Mouse (Mus musculus): ENCODE data around the gene 2200002D01Rik.
A peak's percentile ranks its signal among the peaks of the same experiment; 100 is the strongest.
"Not testable (repeated sequence)": the region's sequence is repeated elsewhere in the genome, so short reads cannot be mapped to it uniquely, and the experiment has no call there.

Gene 2200002D01Rik

DNA sequence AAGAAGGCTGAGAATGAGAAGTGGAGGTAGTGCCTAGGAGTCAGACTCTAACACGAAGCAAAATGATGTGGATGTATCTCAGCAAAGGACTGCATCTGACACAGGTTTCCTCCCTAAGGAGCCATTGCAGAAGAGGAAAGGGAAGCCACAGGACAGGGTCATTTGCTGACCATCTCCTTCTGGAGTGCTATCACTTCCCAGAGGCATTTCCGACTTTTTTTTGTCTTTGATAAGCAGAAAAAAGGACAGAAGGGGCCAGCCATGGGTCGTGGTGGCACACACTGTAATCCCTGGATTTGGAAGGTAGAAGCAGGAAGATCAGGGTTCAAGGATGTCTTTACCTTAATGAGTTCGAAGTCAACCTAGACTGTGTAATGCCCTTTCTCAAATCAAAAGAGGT lies 11.7 kb downstream of the 2200002D01Rik start:
- no peak for DNase-seq (ENCODE audit: low spot score)

DNA sequence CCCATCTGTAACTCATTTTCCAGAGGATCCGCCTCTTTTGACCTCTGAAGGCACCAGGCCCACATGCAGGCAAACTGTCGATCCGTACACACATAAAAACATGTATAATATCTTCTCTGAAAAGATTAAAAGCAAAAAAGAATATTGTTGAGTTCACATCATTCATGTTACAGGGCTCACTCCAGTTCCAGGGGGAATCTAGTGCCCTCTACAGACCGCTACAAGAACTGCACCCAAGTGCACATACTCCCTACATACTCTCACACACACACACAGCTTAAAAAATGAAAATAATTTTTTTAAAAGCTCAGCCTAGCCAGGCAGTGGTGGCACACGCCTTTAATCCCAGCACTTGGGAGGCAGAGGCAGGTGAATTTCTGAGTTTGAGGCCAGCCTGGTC lies 13.6 kb downstream of the 2200002D01Rik start:
- DNase-seq (ENCODE audit: low spot score) = no peak

- DNase-seq (ENCODE audit: low spot score) = no peak
These were observed 14.5 kb downstream of the 2200002D01Rik start for GRCm38 (mm10) chr7:29233745-29234144.

DNA sequence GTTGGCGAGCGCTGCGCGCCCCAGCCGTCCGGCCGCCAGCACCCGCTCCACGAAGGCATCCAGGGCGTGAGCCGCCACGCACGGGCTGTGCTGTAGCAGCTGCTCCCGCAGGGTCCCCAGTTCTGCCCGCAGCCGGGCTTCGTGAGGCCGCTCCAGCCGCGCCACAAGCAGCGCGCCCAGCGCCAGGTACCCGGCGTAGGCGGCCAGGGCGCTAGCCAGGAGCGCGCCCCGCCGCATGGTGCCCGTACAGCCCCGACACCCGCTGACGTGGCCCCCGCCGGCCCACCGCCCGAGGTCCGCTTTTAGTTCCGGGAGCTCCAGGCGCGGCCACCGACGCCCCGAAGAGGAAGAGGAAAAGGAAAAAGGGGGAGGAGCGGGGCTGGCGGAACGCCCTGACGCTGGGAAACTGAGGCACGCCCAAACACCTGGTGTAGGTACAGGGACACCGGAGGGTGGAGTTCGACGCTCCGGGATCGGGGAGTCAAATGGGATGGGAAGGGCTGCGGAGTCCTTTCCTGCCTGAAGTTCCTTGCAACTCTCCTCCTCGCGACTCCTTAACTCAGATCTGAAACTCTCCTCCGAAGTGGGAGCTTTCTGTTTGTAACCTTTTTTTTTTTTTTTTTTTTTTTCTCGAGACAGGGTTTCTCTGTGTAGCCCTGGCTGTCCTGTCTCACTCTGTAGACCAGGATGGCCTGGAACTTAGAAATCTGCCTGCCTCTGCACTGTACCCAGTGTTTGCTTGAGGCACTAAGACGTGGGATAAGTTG lies 15.8 kb downstream of the 2200002D01Rik start, which contains the start of gene Kcnk6:
Kcnk6 (minus strand) TSS at position 269 of the 767 bp plus-strand sequence.
- DNase-seq (ENCODE audit: low spot score) = no peak

DNA sequence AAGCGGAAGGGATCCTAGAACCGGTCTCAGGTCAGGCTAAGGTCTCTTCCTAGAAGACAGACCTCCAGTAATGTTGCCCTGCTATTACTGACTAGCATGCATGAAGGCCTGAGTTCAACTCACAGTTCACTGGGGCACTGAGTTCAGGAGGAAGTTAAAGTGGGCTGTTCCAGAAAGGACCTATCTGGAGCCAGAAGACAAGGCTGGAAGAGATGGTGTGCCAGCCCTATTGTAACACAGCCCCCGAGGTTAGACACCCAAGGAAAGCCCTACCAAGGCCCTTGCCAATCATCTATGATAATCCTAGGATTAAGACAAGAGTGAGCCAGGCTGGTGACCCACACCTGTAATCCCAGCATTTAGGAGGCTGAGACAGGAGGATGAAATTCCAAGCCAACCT lies 16.7 kb downstream of the 2200002D01Rik start:
- no peak for DNase-seq (ENCODE audit: low spot score)

- DNase-seq (ENCODE audit: low spot score) = no peak
These were observed 17.7 kb downstream of the 2200002D01Rik start for GRCm38 (mm10) chr7:29230560-29230959.

DNA sequence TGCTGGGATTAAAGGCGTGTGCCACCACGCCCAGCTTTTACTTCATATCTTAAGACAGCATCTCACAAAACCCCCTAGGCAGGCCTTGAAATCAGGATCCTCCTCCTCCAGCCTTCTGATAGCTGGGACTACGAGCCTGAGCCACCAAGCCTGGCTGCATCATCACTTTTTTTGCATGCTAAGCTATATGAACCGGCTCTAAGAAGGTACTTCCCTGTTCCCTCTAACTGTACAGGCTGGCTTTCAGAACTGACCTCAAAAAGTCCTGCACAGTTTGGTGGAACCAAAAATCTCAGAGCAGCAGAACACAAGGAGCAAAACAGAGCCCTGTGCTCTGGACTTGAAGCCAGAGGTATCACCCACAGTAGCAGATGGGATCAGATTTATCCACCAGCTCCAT lies 20.1 kb downstream of the 2200002D01Rik start:
- no peak for DNase-seq (ENCODE audit: low spot score)

GRCm38 (mm10) chr7:29225520-29225919 lies 22.7 kb downstream of the 2200002D01Rik start:
- no peak for DNase-seq (ENCODE audit: low spot score)

DNA sequence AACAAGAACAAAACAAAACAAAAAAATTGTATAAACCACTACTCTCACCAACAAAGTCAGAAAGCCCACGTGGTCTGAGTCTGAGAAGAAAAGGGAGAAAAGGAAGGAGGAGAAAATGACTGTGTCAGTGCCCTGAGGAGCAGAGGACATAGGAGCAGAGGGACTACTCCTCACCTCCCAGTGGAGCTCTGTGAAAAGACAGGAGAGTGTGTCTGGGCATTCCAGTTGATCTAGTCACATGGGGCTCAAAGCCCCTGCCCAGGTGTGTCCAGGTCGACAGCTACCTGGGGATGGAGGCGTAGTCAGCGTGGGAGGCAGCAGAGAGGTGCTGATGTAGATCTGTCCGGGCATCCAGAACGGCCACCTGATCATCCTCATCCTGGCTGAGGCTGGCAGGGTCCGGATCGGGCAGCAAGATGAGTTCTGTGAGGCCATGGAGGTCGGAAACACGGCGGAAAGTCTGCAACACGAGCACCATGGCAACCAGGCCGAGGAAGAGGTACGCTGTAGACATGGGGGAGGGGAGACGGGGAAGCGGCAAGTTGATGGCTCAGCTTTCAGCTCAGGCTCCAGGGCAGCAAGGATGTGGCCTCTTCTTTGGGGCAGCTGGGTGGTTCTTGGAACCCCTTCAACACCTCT lies 23.4 kb downstream of the 2200002D01Rik start:
- DNase-seq (ENCODE audit: low spot score) = no peak

DNA sequence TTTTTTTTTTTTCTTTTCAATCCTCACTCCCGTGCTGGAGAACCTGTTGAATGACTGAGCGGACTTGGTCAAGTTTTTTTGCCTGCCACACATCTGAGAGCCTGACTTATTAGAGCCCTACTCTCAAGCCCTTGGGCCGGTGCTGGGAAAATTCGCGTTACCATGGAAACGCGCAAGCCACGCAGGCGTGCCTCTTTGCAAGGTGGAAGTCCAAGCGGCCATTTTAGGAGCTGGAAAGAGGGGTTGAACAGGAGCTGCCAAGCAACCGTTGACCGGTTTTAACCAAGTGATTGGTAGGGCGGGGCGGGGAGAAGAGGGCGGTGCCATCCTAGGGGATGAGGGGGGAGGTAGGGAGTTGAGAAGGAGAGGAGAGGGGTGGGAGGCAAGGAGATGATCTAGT lies 33.4 kb downstream of the 2200002D01Rik start:
- DNase-seq (ENCODE audit: low spot score) = no peak

DNA sequence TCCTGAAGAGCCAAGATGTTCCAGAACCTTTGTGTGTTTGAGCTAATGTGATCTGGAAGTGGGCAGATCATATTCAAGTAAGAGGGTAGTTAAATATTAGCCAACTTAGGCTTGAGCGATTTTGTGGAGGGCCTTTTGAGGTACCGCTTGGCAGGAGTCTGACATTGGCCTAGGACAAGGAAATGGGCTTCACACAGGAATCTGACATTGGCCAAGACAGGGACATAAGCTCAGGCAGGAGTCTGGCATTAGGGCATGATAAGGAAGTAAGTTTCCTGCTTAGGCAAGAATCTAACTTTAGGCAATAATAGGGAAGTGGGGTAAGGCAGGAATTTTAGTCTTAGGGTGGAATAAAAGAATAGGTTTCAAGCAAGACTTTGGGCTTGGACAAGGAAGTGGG lies 34.0 kb downstream of the 2200002D01Rik start:
- no peak for DNase-seq (ENCODE audit: low spot score)

DNA sequence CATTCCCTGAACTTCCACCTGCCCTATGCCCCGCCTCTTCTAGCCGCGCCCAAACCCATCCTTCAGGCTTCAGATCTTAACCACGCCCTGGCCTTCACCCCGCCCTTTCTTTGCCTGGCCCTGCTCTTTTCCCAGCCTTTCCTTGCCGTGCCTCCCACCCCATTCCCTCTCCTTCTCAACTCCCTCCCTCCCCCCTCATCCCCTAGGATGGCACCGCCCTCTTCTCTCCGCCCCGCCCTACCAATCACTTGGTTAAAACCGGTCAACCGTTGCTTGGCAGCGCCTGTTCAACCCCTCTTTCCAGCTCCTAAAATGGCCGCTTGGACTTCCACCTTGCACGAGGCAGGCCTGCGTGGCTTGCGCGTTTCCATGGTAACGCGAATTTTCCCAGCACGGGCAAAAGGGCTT lies 34.6 kb downstream of the 2200002D01Rik start, which contains the start of gene Catsperg1:
Catsperg1 (minus strand) TSS at position 361 of the 408 bp plus-strand sequence.
- DNase-seq (ENCODE audit: low spot score) = no peak

DNA sequence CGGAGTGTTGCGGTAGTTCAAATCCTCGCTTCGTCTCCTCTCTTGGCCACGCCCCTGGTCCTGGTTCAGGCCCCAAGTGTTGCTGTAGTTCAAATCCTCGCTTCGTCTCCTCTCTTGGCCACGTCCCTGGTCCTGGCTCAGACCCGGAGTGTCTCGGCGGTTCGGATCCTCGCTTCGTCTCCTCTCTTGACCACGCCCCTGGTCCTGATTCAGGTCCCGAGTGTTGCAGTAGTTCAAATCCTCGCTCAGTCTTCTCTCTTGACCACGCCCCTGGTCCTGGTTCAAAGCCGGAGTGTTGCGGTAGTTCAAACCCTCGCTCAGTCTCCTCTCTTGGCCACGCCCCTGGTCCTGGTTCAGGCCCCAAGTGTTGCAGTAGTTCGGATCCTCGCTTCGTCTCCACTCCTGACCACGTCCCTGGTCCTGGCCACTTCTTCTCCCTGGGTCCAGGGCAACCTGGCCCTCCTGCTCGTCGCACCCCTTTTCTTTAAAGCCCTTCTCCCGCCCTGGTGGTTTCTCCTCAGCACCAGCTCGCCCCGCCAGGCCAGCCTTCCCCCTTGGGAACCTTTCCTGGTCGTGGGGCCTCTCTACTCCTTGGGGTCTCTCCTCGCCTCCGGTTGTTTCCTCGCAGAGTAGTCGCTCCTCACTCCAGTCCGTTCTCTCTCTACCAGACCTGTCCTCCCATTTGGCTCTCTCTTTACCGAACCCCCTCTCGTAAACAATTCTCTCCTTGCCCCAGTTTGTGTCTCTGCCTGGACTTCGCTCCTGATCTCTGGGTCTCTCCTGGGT lies 35.3 kb downstream of the 2200002D01Rik start:
- DNase-seq (ENCODE audit: low spot score) = not testable (repeated sequence)

- no peak for DNase-seq (ENCODE audit: low spot score)
These were observed 36.0 kb downstream of the 2200002D01Rik start for GRCm38 (mm10) chr7:29212199-29212765.

DNA sequence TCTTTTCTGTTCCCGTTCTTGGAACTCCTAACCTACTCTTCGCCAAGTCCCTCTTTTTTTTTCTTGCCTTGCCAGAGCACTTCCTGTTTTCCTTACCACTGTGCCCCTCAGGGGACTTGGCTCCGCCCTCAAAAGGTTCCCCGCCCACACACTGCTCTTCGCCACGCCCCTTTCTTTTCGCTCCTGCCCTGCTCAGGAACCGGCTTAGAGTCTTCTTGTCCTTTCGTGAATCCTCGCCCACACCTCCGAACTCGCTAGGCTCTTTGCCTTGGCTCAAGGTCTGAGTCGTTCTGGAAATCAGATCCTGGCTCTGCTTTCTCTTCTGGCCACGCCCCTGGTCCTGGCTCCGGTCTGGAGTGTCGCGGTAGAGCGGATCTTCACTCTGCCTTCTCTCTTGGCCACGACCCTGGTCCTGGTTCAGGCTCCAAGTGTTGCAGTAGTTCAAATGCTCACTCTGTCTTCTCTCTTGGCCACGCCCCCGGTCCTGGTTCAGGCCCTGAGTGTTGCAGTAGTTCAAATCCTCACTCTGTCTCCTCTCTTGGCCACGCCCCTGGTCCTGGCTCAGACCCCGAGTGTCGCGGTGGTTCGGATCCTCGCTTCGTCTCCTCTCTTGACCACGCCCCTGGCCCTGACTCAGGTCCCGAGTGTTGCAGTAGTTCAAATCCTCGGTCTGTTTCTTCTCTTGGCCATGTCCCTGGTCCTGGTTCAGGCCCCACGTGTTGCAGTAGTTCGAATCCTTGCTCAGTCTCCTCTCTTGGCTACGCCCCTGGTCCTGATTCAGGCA lies 36.7 kb downstream of the 2200002D01Rik start:
- DNase-seq (ENCODE audit: low spot score) = peak; percentile 77

- DNase-seq (ENCODE audit: low spot score) = not testable (repeated sequence)
These were observed 37.3 kb downstream of the 2200002D01Rik start for GRCm38 (mm10) chr7:29211013-29211412.

- no peak for DNase-seq (ENCODE audit: low spot score)
These were observed 45.7 kb downstream of the 2200002D01Rik start for GRCm38 (mm10) chr7:29202577-29202976.

Measured in layer of hippocampus, adult 11-12 months (tissue).